Mouse (Mus musculus) heart, embryonic 14.5 days (tissue): ENCODE measurements at regions not wholly inside any gene's neighbourhood (a gene's known extent, or its start where the extent isn't known, plus 50 kb on each side); places are given as distances from the start of the nearest gene placed in this dataset.

ENCODE experiments used
- ATAC-seq: fragments of 200-750 bp; cut with Nextera tagmentation; 2 replicates; pipeline ENCODE4 v1.8.0; 2017; ENCODE audit warnings: low read depth, moderate TSS enrichment; ENCODE audit not compliant: insufficient number of reproducible peaks, insufficient read depth, low FRiP score
- H3K27ac ChIP-seq, 2 experiments: fragments of 200-500 bp in 1 of 2; fragments of 300-500 bp in 1 of 2; sonication (generic) in 1 of 2; replicated peaks in 1 of 2; 2 replicates each; pipeline ENCODE4 v1.5.1; 2012 to 2014; ENCODE audit warnings: low read depth in 2 of 2, low read length in 2 of 2, control low read depth in 1 of 2, mild to moderate bottlenecking in 1 of 2, mixed read lengths in 1 of 2; ENCODE audit not compliant: control insufficient read depth in 1 of 2, insufficient read depth in 1 of 2
- H3K27me3 ChIP-seq: fragments of 300-500 bp; sonication (generic); 2 replicates; pipeline ENCODE4 v1.6.1; 2014; ENCODE audit warnings: mild to moderate bottlenecking, low read length, control low read depth; ENCODE audit not compliant: control insufficient read depth, insufficient read depth
- H3K36me3 ChIP-seq: fragments of 300-500 bp; sonication (generic); 2 replicates; pipeline ENCODE4 v1.6.1; 2014; ENCODE audit warnings: mild to moderate bottlenecking, control low read depth, low read length, mixed read lengths; ENCODE audit not compliant: control insufficient read depth, insufficient read depth
- H3K4me1 ChIP-seq, 2 experiments: fragments of 200-500 bp in 1 of 2; fragments of 300-500 bp in 1 of 2; sonication (generic) in 1 of 2; 2 replicates each; pipeline ENCODE4 v1.6.1; 2012 to 2014; ENCODE audit warnings: low read length in 2 of 2, control low read depth in 1 of 2, mixed read lengths in 1 of 2; ENCODE audit not compliant: control insufficient read depth in 2 of 2, insufficient read depth in 2 of 2
- H3K4me2 ChIP-seq: fragments of 300-500 bp; sonication (generic); 2 replicates; pipeline ENCODE4 v1.6.1; 2014; ENCODE audit warnings: mild to moderate bottlenecking, low read length
- H3K4me3 ChIP-seq, 2 experiments: fragments of 200-500 bp in 1 of 2; fragments of 300-500 bp in 1 of 2; sonication (generic) in 1 of 2; 2 replicates each; pipeline ENCODE4 v1.5.1; 2012 to 2014; ENCODE audit warnings: low read length in 2 of 2, mild to moderate bottlenecking in 2 of 2, control low read depth in 1 of 2, low read depth in 1 of 2, moderate library complexity in 1 of 2; ENCODE audit not compliant: control insufficient read depth in 1 of 2, insufficient read depth in 1 of 2
- H3K9ac ChIP-seq: fragments of 300-500 bp; sonication (generic); 2 replicates; pipeline ENCODE4 v1.6.1; 2014; ENCODE audit warnings: mild to moderate bottlenecking, low read length
- H3K9me3 ChIP-seq: fragments of 300-500 bp; sonication (generic); 2 replicates; pipeline ENCODE4 v1.6.1; 2016; ENCODE audit warnings: low read length, control low read depth; ENCODE audit not compliant: control insufficient read depth
- WGBS: fragments of 180-500 bp; shearing (Covaris S2); extraction: QIAGEN DNeasy Blood & Tissue Kit; methylation state at CpG from one replicate; pipeline ENCODE4 v1.1.7; 2014; 5-methylcytosine and 5-hydroxymethylcytosine counted together

GRCm38 (mm10) chr3:114627103-114627502 is 276.8 kb upstream of the Olfm3 start:
- Histone ChIP-seq H3K9me3 (no peaks in the 10 kb centered on the region), H3K36me3 (no peaks in the 10 kb centered on the region), H3K27ac (no peak overlapping the region), H3K4me1 (no peaks in the 10 kb centered on the region), H3K9ac (no peak overlapping the region), H3K27me3 (no peaks in the 10 kb centered on the region), H3K4me2 (no peak overlapping the region), H3K4me3 (no peak overlapping the region)
- no peak for ATAC-seq
- WGBS = 78% methylated on average over 2 of the region's 2 CpGs

- no peaks in the 10 kb centered on the region for H3K4me1 ChIP-seq
- no peaks in the 10 kb centered on the region for H3K36me3 ChIP-seq
- no peak for ATAC-seq
- WGBS = 82% methylated on average over 2 of the region's 2 CpGs
- no peak overlapping the region for H3K4me2 ChIP-seq
- H3K9ac ChIP-seq = no peak overlapping the region
- no peaks in the 10 kb centered on the region for H3K27me3 ChIP-seq
- H3K27ac ChIP-seq = no peak overlapping the region
- no peak overlapping the region for H3K4me3 ChIP-seq
- H3K9me3 ChIP-seq = no peaks in the 10 kb centered on the region
Observed at GRCm38 (mm10) chr3:114635362-114635761, 268.5 kb upstream of the Olfm3 start.

GRCm38 (mm10) chr3:114647957-114648356 is 255.9 kb upstream of the Olfm3 start:
- Histone ChIP-seq H3K4me3 (no peak overlapping the region), H3K27me3 (no peaks in the 10 kb centered on the region), H3K9me3 (no peaks in the 10 kb centered on the region), H3K4me1 (no peaks in the 10 kb centered on the region), H3K9ac (no peak overlapping the region), H3K36me3 (no peaks in the 10 kb centered on the region), H3K27ac (no peak overlapping the region), H3K4me2 (no peak overlapping the region)
- WGBS = 65% methylated on average over 3 of the region's 3 CpGs
- no peak for ATAC-seq

- no peaks in the 10 kb centered on the region for H3K36me3 ChIP-seq
- H3K4me2 ChIP-seq = no peak overlapping the region
- no peaks in the 10 kb centered on the region for H3K4me1 ChIP-seq
- H3K27ac ChIP-seq = no peak overlapping the region
- WGBS = 33% methylated on average over 2 of the region's 2 CpGs
- no peak overlapping the region for H3K4me3 ChIP-seq
- ATAC-seq = no peak
- H3K9ac ChIP-seq = no peak overlapping the region
- no peaks in the 10 kb centered on the region for H3K9me3 ChIP-seq
- H3K27me3 ChIP-seq = no peaks in the 10 kb centered on the region
Observed at GRCm38 (mm10) chr3:114697946-114698345, 205.9 kb upstream of the Olfm3 start.

- Histone ChIP-seq H3K9me3 (no peaks in the 10 kb centered on the region), H3K27ac (no peak overlapping the region), H3K36me3 (no peaks in the 10 kb centered on the region), H3K27me3 (no peaks in the 10 kb centered on the region), H3K9ac (no peak overlapping the region), H3K4me2 (no peak overlapping the region), H3K4me1 (no peaks in the 10 kb centered on the region), H3K4me3 (no peak overlapping the region)
- no peak for ATAC-seq
- whole genome bisulfite sequencing = 74% methylated on average over 1 of the region's 1 CpGs
Observed at GRCm38 (mm10) chr3:114725131-114725530, 178.7 kb upstream of the Olfm3 start.

GRCm38 (mm10) chr3:114736426-114736825 is 167.5 kb upstream of the Olfm3 start:
- ATAC-seq = no peak
- Histone ChIP-seq H3K36me3 (no peaks in the 10 kb centered on the region), H3K27me3 (no peaks in the 10 kb centered on the region), H3K4me1 (no peaks in the 10 kb centered on the region), H3K4me2 (no peak overlapping the region), H3K9me3 (no peaks in the 10 kb centered on the region), H3K27ac (no peak overlapping the region), H3K9ac (no peak overlapping the region), H3K4me3 (no peak overlapping the region)
- 68% methylated on average over 2 of the region's 2 CpGs for WGBS

- 88% methylated on average over 1 of the region's 1 CpGs for WGBS
- Histone ChIP-seq H3K9me3 (no peaks in the 10 kb centered on the region), H3K27ac (no peak overlapping the region), H3K4me1 (no peaks in the 10 kb centered on the region), H3K4me3 (no peak overlapping the region), H3K27me3 (no peaks in the 10 kb centered on the region), H3K4me2 (no peak overlapping the region), H3K9ac (no peak overlapping the region), H3K36me3 (no peaks in the 10 kb centered on the region)
- no peak for ATAC-seq
Observed at GRCm38 (mm10) chr3:114744206-114744605, 159.7 kb upstream of the Olfm3 start.

- H3K27me3 ChIP-seq = no peaks in the 10 kb centered on the region
- no peak overlapping the region for H3K27ac ChIP-seq
- no peak overlapping the region for H3K4me2 ChIP-seq
- H3K4me1 ChIP-seq = no peaks in the 10 kb centered on the region
- no peaks in the 10 kb centered on the region for H3K36me3 ChIP-seq
- H3K9me3 ChIP-seq = no peaks in the 10 kb centered on the region
- no peak overlapping the region for H3K9ac ChIP-seq
- no peak for ATAC-seq
- no peak overlapping the region for H3K4me3 ChIP-seq
Observed at GRCm38 (mm10) chr3:114745131-114745530, 158.7 kb upstream of the Olfm3 start.
